Mouse (Mus musculus) C2C12 (cell line): ENCODE data around the gene Irf9.

ENCODE experiments used
- CTCF ChIP-seq: IDR thresholded peaks from one replicate; pipeline ENCODE4 v1.5.1; 2011; ENCODE audit not compliant: control insufficient read depth, insufficient read depth, insufficient read length
- MYOD1 ChIP-seq: IDR thresholded peaks from one replicate; pipeline ENCODE4 v1.6.1; 2011; ENCODE audit warnings: low read depth; ENCODE audit not compliant: control insufficient read depth, insufficient read length
- MYOG ChIP-seq: IDR thresholded peaks from one replicate; pipeline ENCODE4 v1.6.1; 2011; ENCODE audit not compliant: control insufficient read depth, insufficient read length; ENCODE audit errors: extremely low read depth

- TF ChIP-seq CTCF = no peak
- TF ChIP-seq MYOG = no peak
- TF ChIP-seq MYOD1 = no peak
Measured at GRCm38 (mm10) chr14:55589771-55590448, 13.5 kb upstream of the Irf9 start.
